Mouse (Mus musculus): ENCODE measurements at regions not wholly inside any gene's neighbourhood (a gene's known extent, or its start where the extent isn't known, plus 50 kb on each side); places are given as distances from the start of the nearest gene placed in this dataset.

- TF ChIP-seq MAFK (IDR thresholded peaks at IDR 0.05; ENCODE audit: insufficient read depth, low read depth, low read length), result no peak
- TF ChIP-seq CHD2 (IDR thresholded peaks at IDR 0.05; ENCODE audit: low read depth, low read length), result no peak
- no peak for TF ChIP-seq ZC3H11A (IDR thresholded peaks at IDR 0.05; ENCODE audit: borderline replicate concordance, low read depth, low read length)
- TF ChIP-seq HCFC1 (IDR thresholded peaks at IDR 0.05; ENCODE audit: borderline replicate concordance, insufficient read depth, low read length), result no peak
Observed at GRCm38 (mm10) chr1:185062103-185062502, 62.7 kb upstream of the Mark1 start.
